Mouse (Mus musculus) urinary bladder, adult 2 months (tissue): ENCODE data around the gene Clns1a. TPM values are rescaled to one million over a fixed set of nuclear protein-coding genes. Genes with fewer than 3 reads are reported as not detected.
A peak's percentile ranks its signal among the peaks of the same experiment; 100 is the strongest.

Experiments
- DNase-seq: peaks from one replicate; pipeline ENCODE4 v3.0.0; 2022; ENCODE audit warnings: low spot score
- polyA plus RNA-seq: library from polyadenylated mRNA; depleted of rRNA; stranded (reverse); fragments of >200 nt; gene quantifications from 2 replicates; pipeline ENCODE4 v1.2.3, GENCODE M21; 2012

Gene Clns1a
- polyA plus RNA-seq, 1 experiment, result 55.6 TPM

DNA sequence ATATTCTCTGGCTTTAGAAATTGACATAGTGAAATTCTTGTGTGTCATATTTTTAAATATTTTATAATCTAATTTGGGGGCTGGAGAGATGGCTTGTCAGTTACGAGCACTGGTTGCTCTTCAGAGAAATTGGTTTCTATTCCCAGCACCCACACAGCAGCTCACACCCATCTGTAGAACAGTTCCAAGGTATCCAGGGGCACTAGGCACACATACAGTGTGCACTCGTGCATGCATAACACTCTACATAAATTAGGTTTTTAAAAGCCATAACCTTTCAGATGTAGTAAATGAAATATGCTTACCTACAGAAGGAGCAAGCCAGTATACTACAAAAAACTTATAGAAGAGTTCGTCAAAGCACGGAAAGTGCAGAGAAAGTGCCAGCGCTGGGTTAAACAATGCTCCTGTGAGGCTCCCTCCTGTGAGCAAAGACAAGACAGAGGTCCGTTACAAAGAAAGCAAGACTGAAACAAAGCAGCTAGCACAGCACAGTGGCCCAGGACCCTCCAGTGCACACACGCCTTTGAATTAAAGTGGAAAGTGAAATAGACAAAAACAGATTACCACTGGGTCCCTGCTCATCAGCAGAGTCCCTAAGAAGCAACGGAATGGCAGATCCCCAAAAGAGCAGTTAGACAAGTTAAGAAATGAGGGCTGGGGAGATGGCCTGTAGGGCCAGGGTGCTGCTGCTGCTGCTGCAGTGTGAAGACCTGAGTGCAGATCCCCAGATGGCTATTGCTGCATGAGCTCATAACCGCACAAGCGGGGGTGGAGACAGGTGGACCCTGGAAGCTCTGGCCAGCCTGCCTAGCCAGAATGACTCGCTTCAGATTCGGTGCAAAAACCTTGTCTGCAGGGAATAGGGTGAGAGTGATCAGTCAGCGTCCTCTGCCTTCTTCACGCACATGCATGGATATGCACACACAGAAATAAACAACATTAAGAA lies 32.5 kb downstream of the Clns1a start:
- no peak for DNase-seq

DNA sequence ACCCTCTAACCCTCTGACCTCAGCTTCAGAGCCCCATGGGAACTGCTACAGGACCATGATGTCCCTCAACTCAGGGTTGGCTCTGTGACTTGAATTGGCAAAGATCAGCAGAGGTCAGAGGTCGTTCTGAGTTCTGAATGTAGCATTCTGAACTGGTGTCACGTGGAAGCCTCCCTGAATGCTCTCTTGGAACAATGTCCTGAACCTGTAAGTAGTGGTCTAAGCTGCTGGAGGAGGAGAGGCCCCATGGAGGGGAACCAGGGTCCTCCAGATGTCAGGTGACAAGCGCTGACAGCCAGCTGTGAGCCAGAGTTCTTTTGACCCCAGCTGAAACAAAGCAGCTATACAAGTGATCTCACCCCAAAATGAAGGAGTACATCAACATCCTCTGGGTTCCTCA lies 34.0 kb downstream of the Clns1a start:
- DNase-seq, result no peak

DNA sequence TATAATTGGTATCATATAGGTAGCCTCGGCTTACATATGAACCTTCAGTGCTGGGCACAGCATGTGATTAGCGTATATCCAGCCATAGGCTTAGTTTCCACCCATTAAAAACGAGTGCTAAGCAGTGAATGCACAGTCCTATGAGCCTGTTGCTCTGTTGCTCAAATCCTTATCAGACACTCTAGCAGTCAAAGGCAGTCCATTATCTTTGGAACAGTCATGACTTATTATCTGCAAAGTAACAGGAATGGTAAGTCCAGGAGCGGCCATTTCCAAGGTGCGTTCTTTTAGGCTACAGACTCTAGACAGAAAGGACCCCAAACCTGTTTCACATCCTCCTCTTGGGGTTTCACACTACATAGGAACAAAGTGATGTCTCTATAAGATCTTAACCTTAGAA lies 37.2 kb downstream of the Clns1a start:
- no peak for DNase-seq

DNA sequence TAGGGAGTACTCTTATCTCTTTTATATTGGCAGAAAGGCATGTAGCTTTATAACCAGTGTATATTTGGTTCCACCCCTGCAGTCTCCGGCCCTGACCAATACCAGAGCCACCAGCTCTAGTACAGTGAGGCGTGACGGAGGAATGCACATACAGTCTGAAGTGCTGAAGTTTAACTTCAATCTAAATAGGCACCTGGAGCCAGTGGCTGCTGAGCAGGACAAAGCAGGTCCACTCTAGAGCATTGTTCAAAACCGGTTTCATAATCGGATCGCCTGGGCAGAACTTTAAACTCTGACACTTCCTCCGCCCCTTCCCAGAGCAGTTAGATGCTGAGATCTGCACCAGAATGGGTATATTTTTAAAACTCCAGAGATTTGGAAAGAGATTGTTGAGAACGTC lies 38.6 kb downstream of the Clns1a start:
- DNase-seq, result no peak

DNA sequence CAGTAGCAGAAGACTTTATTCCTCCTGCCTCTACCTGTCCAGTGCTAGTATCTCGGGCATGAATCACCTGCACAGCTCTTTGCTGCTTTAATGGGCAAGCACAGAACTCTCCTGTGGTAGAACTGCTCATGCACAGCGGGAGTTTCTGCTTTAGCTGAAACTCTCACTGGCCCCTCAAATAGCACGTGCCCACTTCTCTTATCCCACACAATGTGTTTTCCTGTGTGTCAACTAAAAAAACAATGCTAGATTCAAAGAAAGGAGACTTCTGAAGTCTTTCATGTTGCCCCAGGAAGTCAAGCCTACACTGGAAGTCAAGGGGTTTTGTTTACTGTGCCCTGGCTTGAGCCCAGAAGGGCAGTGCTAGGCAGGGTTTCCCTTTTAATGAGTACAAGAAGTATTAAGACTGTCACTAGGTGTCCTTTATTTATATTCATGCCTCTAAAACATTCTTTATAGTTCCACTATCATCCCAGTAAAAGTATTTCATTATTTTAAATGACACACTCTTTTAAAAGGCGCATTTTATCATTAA lies 39.5 kb downstream of the Clns1a start:
- no peak for DNase-seq

DNA sequence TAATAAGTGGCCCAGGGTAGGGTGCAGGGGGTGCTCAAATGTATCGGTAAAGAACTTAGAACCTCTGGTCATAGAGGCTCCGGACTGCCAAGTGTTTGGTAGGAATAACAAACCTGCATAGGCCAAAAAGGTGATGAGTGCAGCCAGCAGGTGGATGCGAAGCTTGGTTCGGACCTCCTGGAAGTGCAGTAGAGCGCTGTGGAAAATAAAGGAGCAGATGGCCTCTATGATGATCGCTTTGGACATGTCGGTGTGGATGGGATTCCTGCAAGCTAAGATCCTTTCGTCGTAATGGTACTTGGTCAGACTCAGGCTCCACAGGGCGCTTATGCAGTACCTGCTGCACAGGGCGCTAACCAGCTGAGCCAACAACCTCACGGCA lies 40.8 kb downstream of the Clns1a start:
- no peak for DNase-seq

DNA sequence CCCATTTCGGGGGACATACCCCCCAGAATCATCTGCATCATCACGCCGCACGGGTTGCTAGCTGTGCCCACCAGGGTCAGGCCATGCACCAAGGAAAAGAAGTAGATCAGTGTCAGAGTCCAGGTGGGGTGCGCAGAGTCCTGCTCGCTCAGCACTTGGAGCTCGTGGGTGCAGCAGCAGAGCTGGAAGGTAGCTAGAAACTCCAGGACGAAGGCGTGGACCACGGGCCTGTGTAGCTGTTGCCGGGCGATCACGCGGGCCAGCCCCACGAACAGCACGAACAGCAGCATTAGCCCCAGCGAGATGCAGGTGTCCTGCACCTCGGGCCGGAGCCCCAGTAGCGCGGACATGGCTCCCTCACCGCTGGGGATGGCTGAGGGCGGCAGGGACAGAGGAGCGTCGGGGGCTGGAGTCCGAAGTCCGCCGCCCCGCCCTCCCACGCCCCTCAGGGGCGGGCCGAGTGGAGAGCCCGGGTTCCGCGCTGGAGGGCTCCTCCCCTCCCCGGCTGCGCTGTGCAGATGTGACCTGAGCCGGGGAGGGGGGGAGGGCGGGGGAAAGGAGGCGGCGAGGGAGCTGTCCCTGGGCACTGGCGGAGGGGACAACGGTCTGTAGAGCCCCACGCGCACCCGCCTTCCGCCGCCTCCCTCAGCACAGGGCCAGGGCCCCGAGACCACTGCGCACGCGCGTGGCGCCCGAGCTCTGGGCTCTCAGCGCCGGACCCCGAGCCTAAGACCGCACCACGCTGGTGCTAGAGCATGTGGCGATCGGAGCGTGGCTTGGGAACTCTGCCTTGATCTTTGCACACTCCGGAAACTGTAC lies 41.4 kb downstream of the Clns1a start, which contains the start of gene Aqp11:
Gene Aqp11, minus strand, starts transcription at position 652 of the 819 bp plus-strand sequence.
- peak; percentile 76 for DNase-seq

DNA sequence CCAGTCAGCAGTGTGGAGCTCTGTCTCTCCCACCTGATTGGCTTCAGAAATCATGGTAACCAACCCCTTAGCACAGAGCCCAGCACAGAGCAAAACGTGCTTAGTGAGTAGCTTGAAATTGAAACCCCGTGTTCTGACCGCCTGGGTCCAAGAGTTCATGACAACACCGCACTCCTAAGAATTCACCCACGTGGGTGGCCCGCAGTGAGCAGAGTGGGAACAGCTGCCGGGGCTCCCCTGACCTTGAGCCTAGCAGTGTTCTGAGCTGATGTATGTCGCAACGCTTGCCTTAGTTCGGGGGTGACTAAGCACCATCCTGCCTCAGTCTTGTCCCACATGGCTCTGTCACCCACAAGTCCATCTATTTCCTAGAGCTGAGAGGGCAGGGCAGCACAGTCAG lies 44.5 kb downstream of the Clns1a start:
- DNase-seq, result no peak

DNA sequence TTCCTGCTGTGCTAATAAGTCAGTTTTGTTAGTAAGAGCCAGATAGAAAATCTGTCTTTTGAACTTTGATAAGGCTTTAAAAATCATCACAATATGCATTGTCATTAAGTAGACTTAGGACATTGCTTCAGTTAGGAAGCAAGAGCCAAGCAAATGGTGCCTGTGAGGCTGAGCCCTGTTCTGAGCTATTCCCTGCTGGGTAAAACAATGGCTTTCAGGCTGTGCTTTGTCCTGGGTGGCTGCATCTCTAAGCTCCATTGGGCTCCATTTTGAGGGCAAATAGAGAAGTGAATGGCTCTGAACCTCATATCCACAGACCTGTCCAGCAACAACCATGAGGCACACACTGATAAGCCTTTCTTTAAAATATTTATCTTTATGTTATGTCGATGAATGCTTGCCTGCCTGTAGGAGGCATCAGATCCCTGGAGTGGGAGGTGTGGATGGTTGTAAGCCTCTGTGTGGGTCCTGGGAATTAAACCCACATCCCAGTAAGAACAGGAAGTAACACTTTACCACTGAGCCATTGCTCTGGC lies 45.4 kb downstream of the Clns1a start:
- no peak for DNase-seq

DNA sequence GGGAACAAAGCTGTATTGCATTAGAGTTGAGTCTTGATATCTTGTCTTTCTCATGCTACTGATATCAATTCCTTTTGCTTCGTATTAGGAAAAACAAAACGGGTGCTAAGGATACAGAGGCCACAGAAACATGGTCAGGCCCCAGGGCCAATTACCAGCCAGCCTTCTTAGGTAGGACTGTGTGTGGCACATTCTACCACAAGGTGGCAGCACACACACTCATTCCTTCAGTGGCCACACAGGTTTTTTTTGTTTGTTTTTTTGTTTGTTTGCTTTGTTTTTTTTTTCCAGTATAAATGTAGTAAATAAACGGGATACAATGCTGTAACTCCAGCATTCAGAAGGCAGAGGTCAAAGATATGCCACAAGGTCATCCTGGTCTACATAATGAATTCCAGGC lies 48.9 kb downstream of the Clns1a start:
- DNase-seq, result no peak

DNA sequence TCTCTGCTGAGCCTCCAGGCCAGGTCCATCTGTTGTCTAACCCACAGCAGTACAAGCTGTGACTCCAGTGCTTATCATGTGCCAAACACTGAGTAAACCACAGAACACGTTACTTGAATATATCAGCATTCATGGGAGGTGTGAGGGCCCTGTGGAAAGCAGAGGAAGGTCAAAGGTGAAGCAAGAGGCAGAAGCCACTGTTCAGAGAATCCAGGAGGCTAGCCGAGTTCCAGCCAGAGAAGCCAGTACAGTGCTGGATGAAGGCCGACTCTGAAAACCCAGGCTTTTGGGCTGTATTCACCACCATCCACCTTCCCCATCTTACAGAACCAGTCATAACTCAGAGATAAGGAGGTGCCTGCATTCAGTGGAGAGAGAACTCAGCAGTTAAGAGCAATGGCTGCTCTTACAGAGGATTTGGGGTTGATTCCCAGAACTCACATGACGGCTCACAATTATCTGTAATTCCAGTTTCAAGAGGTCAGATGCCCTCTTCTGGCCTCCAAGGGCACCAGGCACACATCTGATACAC lies 50.8 kb downstream of the Clns1a start:
- DNase-seq, result no peak

DNA sequence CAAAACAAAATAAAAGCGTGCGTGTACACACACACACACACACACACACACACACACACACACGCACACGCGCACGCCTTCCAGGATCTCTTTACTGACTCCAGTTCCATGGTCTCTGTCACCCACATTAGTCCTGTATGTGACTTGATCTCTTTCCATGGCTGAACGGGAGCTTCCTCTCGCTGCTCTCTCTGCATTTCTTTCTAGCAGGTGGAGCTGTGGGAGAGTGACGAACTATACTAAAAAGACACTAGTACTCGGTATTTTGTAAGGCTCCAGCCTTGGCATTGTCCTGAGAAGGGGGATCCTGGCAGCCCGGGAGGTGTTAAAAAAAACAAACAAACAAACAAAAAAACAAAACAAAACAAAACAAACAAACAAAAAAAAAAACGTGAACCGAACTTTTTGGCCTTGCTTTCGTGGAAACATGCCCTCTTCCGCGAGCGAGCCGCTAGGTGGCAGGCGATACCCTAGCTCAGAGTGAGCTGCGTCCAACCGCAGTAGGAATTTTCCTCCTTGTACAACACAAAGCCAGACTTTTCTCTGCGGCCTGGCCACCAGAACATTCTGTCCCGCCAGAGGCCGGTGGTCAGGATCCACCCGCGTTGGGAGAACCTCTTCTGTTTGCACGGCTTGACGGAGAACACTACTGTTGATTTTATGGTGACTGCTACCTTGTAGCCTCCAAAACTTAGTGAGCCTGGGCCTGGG lies 51.5 kb downstream of the Clns1a start:
- peak; percentile 66 for DNase-seq

DNA sequence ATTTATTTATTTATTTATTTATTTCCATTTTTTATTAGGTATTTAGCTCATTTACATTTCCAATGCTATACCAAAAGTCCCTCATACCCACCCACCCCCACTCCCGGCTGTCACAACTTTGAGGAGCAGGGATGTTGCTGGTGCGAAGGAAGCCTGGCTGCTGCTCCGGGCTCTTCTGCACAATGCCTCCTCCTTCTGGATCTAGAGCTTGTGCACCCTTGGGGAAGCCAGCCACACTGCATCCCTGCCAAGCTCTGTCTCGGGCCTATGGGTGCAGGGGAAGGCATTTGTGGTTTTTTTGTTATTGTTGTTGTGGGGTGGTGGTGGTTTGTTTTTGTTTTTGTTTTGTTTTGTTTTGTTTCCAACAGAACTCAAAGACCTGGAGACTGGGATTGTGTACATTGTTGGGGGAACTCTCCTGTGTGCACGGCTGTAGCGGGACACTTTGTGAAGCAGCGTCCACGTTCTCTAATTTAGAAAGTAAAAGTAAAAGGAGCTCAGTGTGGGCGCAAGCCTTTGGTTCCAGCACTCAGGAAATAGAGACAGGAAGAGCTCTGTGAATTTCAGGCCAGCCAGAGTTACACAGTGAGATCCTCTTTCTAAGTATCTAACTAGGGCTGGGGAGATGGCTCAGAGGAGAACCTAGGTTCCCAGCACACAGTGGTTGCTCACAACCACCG lies 52.2 kb downstream of the Clns1a start:
- DNase-seq, result no peak

DNA sequence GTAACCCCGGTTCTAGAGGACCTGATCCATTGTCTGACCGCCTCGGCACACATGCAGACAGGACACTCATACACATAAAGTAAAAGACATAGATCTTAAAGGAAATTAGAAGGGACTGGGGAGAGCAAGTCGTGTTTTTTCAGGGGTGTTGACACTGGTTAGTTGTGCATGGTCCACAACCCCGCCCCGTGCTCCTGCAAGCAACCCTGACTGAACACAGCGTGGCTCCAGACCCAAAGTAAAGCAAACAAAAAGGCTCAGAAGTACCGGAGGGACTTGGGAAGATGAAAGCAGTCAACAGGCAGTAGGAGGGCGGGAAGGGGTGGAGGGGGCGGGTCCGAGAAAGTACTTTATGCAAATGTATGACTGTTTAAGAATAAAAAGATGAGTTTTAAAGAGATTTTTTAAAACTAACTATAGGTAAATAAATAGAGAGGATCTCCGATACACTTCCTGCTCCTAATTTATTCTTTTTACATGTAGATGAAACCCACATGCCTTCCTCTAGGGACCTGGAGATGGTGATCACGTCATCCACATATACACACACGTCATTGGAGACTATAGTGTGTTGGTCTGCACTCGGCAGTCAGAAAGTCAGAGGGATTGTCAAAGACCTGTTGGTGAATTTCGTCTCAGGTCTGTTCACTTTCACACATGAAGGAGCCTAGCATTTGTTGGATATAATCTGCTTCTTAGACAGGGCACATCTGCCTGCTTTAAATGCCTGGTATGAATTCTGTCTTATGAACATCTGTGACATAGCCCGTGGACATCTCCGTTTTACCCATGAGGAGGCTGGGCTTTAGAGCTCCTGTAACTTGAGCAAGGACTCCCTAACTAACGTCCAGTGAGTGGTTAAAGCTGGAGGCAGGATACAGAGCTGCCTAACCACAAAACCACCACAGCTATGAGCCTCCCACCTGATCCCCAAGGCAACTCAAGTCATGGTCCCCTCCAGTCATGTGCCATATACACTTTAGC lies 53.1 kb downstream of the Clns1a start:
- DNase-seq, result no peak

DNA sequence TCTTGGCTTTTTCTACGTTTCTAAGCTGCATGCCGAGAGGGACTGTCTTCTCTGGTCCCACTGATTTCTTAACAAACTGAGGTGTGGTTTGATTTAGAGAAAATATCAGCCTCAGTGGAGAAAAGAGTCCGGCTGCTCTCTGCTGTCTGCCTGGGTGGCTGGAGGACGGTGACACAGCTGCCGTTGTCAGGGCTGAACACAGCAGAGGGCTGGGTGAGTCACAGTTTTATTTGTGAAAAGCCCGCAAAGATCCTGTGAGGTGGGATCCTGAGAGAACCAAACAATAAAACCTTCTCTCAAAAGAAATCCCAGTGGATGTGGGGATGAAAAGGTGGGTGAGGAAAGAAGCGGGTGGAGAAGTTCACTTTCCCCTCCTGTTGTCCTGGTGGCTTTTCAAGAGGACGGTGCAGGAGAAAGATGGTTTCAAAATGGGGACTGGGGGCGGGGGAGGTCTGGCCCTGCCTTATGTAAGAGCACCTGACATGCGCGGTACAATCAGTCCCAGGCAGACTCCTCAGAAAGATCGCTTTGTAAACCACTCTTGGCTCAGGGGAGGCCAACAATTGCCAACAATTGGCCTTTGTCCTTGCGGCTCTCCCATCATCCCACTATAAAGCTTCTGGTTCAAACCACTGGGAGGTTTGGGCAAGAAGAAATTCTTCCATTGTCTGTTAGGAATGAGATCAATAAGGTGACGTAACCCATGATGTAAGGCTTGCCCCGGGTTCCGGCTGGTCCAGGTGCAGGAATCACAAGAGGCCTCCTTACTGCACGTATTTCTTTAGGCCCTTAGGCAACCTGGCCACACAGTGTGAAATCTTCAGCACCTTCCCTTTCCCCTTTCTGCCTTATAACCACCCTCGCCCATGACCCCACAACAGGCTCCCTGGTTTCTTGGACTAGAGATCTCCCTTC lies 60.8 kb downstream of the Clns1a start:
- no peak for DNase-seq

DNA sequence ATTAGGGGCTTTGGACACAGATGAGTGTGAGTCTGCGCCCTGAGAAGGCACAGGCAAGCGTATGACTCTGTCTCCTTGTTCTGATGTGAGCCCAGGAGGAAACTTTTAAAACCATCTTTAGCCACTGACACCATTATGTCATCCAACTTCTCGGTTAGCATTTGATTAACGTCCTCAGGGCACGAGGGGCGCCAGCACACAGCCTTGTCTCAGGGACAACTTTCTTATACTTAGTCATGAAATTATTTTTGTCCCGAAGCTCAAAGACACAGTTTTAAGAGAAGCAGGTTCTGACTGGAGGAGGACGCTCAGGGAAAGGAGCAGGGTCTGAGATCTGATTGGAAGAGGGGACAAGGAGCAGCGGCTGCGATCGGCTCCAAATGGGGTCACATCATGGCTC lies 68.2 kb downstream of the Clns1a start:
- DNase-seq, result no peak

DNA sequence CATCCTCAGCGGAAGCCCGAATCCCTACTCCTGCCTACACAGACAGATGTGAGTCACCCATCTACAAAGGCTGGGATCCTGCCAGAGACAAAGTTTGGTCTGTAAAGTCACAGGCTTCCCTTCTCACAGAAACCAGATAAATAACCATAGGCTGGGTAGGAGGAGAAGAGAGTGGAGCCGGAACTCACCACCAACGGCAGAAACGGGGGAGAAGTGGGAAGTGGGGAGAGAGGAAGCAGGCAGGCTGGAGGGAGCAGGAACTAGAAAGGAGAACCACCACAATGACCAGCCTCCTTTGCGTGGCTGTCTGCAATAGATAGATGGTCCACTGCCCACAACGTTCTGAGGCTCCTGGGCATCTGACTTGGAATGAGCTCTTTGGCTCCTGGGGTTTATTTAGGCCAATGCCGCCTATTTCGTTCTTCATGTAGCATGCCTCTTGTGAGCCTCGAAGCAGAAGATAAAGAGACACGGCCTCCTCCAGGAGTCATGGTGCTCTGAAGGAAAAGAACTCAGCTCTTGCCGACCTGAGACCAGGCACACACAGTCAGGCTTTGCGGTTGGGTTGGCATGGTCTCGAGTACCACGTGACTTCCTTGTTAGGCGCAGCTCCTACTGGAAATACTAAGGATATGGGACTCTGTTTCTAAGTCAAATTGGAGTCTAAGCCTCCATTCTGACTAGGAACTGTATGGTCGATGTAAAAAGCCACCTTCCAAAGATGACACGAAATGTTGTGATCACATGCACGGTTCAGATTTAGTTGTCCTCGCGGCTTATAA lies 68.9 kb downstream of the Clns1a start:
- no peak for DNase-seq

DNA sequence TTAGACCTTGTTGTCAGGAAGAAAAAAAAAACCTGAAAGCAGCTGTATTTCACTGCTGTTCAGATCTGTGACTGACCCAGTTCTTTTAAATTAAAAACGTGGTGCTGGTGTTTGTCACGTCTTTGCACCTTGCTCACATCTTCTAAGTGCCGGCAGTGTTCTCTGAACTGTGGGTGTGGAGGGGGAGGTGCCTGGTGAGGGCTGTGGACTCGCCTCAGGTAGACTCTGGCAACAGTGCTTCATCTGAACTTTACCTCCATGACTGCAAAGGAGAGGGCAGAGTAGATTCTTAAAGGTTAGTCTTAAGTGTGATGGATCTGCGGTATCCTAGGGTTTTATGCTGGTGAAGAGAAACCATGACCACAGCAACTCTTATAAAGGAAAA lies 69.5 kb downstream of the Clns1a start:
- no peak for DNase-seq
